Mouse (Mus musculus): Measurements from ENCODE around the gene Mark4. TPM values are rescaled to one million over a fixed set of nuclear protein-coding genes. Genes with fewer than 3 reads are reported as not detected.

The Mark4 gene
- polyA plus RNA-seq, 1 experiment from 2014 or later = 8.9 TPM

DNA sequence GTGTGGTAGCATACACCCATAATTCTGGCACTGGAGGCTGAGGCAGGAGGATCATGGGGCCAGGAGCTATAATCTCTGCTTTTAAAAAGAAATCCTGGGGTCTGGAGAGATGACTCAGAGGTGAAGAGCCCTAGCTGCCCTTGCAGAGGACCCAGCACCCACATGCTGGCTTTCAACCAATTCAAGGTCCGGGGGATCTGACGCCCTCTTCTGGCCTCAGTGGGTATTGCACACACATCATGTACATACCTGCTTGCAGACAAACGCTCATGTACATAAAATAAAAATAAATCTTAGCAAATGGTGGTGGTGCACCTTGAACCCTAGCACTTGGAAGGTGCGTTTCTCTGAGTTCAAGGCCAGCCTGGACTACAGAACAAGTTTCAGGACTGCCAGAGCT lies 57.7 kb downstream of the Mark4 start:
- DNase-seq (ENCODE audit: low spot score) = no peak
- peaks cover 21% of the 10 kb centered on the region for H3K4me1 ChIP-seq
- H3K27ac ChIP-seq = no peak overlapping the region
- 0 out of 2 replicates have a peak, but pooled peaks cover 7% of the 10 kb centered on the region for H3K9me3 ChIP-seq
- H3K27me3 ChIP-seq (ENCODE audit: insufficient read depth, poor library complexity, severe bottlenecking) = peaks cover 83% of the 10 kb centered on the region
- WGBS = 77% methylated on average over 4 of the region's 4 CpGs
- H3K4me3 ChIP-seq = no peak overlapping the region
- H3K36me3 ChIP-seq = no peaks in the 10 kb centered on the region; the same call in 1 of the 2 replicates

- Histone ChIP-seq H3K27ac (peak overlapping the region; percentile 64), H3K27me3 (ENCODE audit: insufficient read depth, poor library complexity, severe bottlenecking) (peaks cover 75% of the 10 kb centered on the region)
- DNase-seq (ENCODE audit: low spot score) = no peak
Measured at GRCm38 (mm10) chr7:19399496-19400280, 58.9 kb downstream of the Mark4 start.

DNA sequence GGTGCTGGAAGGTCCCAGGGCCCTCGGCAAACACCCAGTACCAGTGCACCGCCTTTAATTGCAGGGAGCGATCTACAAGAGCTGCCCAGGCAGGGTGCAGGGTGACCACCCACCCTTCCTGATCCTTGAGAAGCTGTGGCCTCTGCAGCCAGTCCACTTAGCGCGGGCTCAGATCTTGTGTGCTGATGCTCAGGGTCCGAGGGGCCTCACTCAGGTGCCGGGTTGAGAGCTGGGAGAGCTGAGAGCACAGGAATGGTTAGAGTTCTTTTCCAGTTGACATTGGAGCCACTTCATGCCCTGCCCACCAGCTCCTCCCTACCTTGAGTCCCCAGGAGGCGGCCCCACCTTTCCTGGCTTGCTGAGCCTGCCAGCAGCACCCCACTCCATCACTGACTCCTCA lies 64.1 kb downstream of the Mark4 start:
- Histone ChIP-seq H3K36me3 (peaks cover 60% of the 10 kb centered on the region), H3K27ac (no peak overlapping the region), H3K27me3 (ENCODE audit: insufficient read depth, poor library complexity, severe bottlenecking) (peaks cover 26% of the 10 kb centered on the region), H3K4me3 (no peak overlapping the region), H3K4me1 (peaks cover 6% of the 10 kb centered on the region), H3K9me3 (no peaks in the 10 kb centered on the region)
- 87% methylated on average over 8 of the region's 8 CpGs for WGBS
- no peak for DNase-seq (ENCODE audit: low spot score)

More at GRCm38 (mm10) chr7:19399496-19400280, 58.9 kb downstream of the Mark4 start:
- peaks cover 10% of the 10 kb centered on the region for H3K36me3 ChIP-seq
- 2% methylated on average over 27 of the region's 27 CpGs for WGBS
- peak overlapping the region; percentile 60 for H3K4me3 ChIP-seq
- 0 out of 2 replicates have a peak, but pooled peaks cover 7% of the 10 kb centered on the region for H3K9me3 ChIP-seq
- peaks cover 21% of the 10 kb centered on the region for H3K4me1 ChIP-seq

GRCm38 (mm10) chr7:19388699-19389413 lies 69.8 kb downstream of the Mark4 start:
- 85% methylated on average over 10 of the region's 10 CpGs for WGBS
- no peak for DNase-seq (ENCODE audit: low spot score)
- Histone ChIP-seq H3K27ac (no peak overlapping the region), H3K4me3 (no peak overlapping the region), H3K36me3 (peaks cover 97% of the 10 kb centered on the region), H3K9me3 (no peaks in the 10 kb centered on the region), H3K27me3 (ENCODE audit: insufficient read depth, poor library complexity, severe bottlenecking) (no peaks in the 10 kb centered on the region), H3K4me1 (no peaks in the 10 kb centered on the region)

DNA sequence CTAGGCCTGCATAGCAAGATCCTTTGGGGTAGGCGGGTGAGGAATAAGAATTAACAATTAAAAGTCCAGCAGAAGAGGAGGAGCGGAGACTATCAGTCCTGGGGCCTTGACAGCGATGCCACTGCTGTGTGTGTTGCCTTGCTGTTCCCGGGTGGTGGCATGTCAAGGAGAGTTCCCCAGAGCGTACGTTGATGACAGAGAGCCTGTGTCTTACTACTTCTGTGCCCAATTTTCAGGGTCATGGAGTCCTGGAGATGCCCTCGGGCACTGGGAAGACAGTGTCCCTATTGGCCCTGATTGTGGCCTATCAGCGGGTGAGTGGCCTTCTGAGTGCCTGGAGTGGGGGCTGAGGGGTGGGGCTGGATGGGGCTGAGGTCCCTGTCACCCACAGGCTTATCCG lies 74.9 kb downstream of the Mark4 start:
- no peak for DNase-seq (ENCODE audit: low spot score)
- Histone ChIP-seq H3K36me3 (peaks cover 60% of the 10 kb centered on the region), H3K4me3 (no peak overlapping the region)

GRCm38 (mm10) chr7:19382166-19382541 lies 76.5 kb downstream of the Mark4 start:
- Histone ChIP-seq H3K27ac (peak overlapping the region; percentile 84), H3K36me3 (peaks cover 60% of the 10 kb centered on the region), H3K27me3 (ENCODE audit: insufficient read depth, poor library complexity, severe bottlenecking) (no peaks in the 10 kb centered on the region), H3K9me3 (no peaks in the 10 kb centered on the region), H3K4me3 (peak overlapping the region; percentile 91), H3K4me1 (peaks cover 20% of the 10 kb centered on the region; the same call in 1 of the 2 replicates)
- DNase-seq (ENCODE audit: low spot score) = peak; percentile 83
- 0% methylated on average over 30 of the region's 37 CpGs for WGBS

More for the DNA sequence above, 74.9 kb downstream of the Mark4 start:
- no peaks in the 10 kb centered on the region for H3K27me3 ChIP-seq (ENCODE audit: insufficient read depth, poor library complexity, severe bottlenecking)
- WGBS = 85% methylated on average over 9 of the region's 9 CpGs
- no peak overlapping the region for H3K27ac ChIP-seq
- H3K4me1 ChIP-seq = peaks cover 15% of the 10 kb centered on the region; the same call in 1 of the 2 replicates
- no peaks in the 10 kb centered on the region for H3K9me3 ChIP-seq

DNA sequence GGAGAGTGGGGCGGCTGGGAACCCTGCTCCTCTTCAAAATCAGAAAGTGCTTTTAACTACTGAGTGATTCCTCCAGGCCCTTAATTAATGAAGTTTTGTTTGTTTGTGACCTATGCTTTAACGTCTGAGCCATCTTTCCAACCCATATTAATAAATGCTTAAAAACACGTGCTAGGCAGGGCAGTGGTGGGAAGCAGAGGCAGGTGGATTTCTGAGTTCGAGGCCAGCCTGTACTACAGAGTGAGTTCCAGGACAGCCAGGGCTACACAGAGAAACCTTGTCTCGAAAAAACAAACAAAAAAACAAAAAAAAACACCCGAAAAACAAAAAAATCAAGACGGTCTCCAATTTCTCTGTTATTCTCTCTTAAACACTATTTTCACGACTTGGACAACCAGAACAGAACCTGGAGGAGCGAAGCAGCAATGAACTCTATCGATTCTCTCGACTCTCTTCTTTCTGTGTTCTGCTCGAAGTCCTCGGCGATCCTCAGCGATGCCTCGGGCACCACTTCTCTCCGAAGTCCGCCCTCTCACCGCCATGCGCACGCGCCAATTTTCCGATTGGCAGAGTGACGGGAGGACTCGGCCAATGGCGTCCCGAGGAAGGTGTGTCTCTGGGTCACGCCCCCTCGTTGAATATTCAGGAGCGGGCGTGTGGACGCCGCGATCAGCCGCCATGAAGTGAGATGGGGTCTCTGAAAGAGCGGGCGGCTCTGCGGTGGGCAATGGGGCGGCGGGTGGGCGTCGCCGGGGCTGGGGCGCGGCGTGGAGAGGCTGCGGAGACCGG lies 77.0 kb downstream of the Mark4 start, which contains the start of gene Ercc2:
Gene Ercc2, plus strand, starts transcription at position 634 of the 789 bp plus-strand sequence.
- H3K4me3 ChIP-seq = peak within 1 kb of the TSS; percentile 91
- 6% methylated on average over 48 of the region's 48 CpGs for WGBS
- DNase-seq (ENCODE audit: low spot score) = peak; percentile 100
- no peaks in the 10 kb centered on the region for H3K9me3 ChIP-seq
- H3K27ac ChIP-seq = peak within 1 kb of the TSS; percentile 84
- H3K36me3 ChIP-seq = peaks cover 60% of the 10 kb centered on the region
- no peaks in the 10 kb centered on the region for H3K27me3 ChIP-seq (ENCODE audit: insufficient read depth, poor library complexity, severe bottlenecking)
- H3K4me1 ChIP-seq = peaks cover 20% of the 10 kb centered on the region; the same call in 1 of the 2 replicates

- Histone ChIP-seq H3K27ac (no peak overlapping the region), H3K27me3 (ENCODE audit: insufficient read depth, poor library complexity, severe bottlenecking) (no peaks in the 10 kb centered on the region), H3K36me3 (peaks cover 66% of the 10 kb centered on the region), H3K9me3 (no peaks in the 10 kb centered on the region), H3K4me1 (0 out of 2 replicates have a peak, but pooled peaks cover 13% of the 10 kb centered on the region), H3K4me3 (no peak overlapping the region)
- no peak for DNase-seq (ENCODE audit: low spot score)
- 50% methylated on average over 8 of the region's 8 CpGs for WGBS
Measured at GRCm38 (mm10) chr7:19378049-19378448, 80.6 kb downstream of the Mark4 start.

- DNase-seq (ENCODE audit: low spot score) = no peak
- Histone ChIP-seq H3K4me3 (no peak overlapping the region), H3K27me3 (ENCODE audit: insufficient read depth, poor library complexity, severe bottlenecking) (no peaks in the 10 kb centered on the region), H3K36me3 (peaks cover 86% of the 10 kb centered on the region), H3K9me3 (no peaks in the 10 kb centered on the region), H3K27ac (no peak overlapping the region), H3K4me1 (0 out of 2 replicates have a peak, but pooled peaks cover 5% of the 10 kb centered on the region)
- 86% methylated on average over 4 of the region's 4 CpGs for WGBS
Measured at GRCm38 (mm10) chr7:19376019-19376418, 82.6 kb downstream of the Mark4 start.

DNA sequence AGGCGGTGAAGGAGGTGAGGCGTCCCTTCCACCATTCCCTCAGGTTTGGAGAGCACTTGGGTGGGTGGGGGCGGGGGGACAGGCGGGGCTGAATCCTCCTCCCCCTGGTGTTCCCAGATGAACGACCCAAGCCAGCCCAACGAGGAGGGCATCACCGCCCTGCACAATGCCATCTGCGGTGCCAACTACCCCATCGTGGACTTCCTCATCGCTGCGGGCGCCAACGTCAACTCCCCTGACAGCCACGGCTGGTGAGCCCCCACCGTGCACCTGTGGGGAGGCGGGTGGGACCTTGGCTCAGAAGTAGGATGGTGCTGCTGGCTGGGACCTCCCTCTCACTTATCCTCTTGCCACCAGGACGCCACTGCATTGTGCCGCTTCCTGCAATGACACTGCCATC lies 83.3 kb downstream of the Mark4 start:
- Histone ChIP-seq H3K36me3 (peaks cover 93% of the 10 kb centered on the region), H3K27me3 (ENCODE audit: insufficient read depth, poor library complexity, severe bottlenecking) (no peaks in the 10 kb centered on the region)
- 73% methylated on average over 18 of the region's 18 CpGs for WGBS

More for the DNA sequence above, 83.3 kb downstream of the Mark4 start:
- no peak for DNase-seq (ENCODE audit: low spot score)
- Histone ChIP-seq H3K9me3 (no peaks in the 10 kb centered on the region), H3K4me1 (0 out of 2 replicates have a peak, but pooled peaks cover 5% of the 10 kb centered on the region), H3K4me3 (no peak overlapping the region), H3K27ac (no peak overlapping the region)

All from heart, embryonic 10.5 days (tissue).